Mouse (Mus musculus) left cerebral cortex, postnatal 14 days (tissue): ENCODE data around the gene Bloc1s3. TPM values are rescaled to one million over a fixed set of nuclear protein-coding genes. Genes with fewer than 3 reads are reported as not detected.

ENCODE experiments used
- DNase-seq, 2 experiments: peaks; one replicate each; pipeline ENCODE4 v3.0.0; 2021 to 2022; ENCODE audit warnings: low spot score in 2 of 2, mixed read lengths in 1 of 2
- intact Hi-C: fragments of 180-260 bp; cut with DNase I; formaldehyde crosslinking; loops from one replicate; pipeline ENCODE4 v1.15.1; 2025
- total RNA-seq, 2 experiments: library from RNA; stranded (reverse); gene quantifications; 2 replicates each; pipeline ENCODE4 v1.2.3; 2021

Gene Bloc1s3
- total RNA-seq, 2 experiments from 2014 or later, result 7.1 to 7.2 TPM

DNA sequence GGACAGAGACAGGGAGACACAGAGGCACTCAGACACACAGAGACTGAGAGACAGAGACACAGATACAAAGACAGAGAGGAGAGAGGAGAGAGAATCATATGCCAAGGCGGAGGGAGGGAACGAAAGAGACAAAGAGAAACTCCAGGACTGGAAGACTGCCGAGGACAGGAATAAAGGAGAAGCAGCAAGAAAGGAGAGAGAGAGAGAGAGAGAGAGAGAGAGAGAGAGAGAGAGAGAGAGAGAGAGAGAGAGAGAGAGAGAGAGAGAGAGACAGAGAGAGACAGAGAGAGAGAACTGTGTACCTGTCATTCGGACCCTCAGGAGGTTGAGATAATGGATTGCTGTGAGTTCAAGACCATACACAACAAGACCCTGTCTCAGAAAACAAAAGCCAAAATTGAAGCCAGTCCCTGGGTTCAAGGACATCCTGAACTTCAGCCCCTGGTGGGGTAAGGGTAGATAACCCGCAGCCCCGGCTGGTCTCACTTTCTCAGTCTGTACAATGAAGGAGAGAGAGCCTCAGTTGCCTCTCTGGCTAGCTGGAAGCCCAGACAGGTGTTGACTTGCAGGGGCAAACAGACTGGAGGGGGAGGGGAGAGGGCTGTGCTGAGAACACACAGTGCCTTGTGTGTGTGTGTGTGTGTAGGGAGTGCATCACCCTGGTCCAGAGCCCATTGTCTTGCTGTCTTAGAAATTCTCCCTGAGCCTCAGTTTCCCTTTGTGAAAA is 48.9 kb downstream of the Bloc1s3 start:
- intact Hi-C loops, result no loop called here
- no peak for DNase-seq

DNA sequence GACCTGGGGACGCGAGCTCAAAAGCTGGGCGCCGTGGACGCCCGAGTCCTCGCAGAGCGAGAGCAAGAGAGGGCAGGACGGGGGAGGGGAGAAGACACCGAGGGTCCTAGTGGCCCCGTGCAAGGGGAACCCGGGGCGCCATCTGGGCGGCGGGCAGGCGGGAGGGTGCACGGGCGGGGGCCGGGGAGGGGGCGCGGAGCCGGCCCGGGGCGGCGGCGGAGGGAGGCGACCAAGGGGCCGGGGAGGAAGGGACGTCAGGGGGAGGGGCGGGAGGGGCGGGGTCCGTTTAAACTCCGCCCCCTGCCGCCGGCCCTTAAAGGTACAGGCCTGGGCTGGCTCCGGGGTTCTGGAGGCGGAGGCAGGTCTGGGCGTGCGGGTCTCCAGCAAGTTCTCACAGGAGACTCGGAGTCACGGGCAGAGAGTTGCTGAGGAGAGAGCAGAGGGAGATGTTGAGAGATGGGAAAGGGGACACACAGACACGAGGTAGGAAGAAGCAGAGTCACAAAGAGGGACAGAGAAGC is 49.5 kb downstream of the Bloc1s3 start, which contains the start of gene Mark4:
Gene Mark4, minus strand, starts transcription at position 231 of the 521 bp plus-strand sequence.
- intact Hi-C loops, result no loop called here
- peak; percentile 62 to 78 for DNase-seq

DNA sequence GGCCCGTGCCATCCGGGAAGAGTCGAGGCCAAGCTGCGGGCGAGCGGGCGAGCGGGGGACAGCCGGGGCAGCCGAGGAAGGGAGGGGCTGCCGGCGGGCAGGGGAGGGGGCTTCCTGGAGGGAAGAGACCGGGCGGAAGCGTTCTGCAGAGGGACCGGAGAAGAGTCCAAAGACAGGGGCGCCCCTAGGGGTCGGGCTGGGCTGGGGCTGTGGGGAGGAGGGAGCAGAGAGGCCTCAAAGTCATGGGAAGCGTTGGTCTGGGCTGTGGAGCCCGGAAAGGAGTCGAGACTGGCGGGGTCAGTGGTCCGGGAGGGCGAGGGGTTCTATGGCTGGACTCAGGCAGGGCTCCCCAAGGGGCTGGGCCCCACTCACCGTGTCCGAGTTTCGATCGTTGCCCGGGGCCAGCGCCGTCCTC is 50.1 kb downstream of the Bloc1s3 start:
- peak; percentile 49 to 50 for DNase-seq
- intact Hi-C loops, result no loop called here

DNA sequence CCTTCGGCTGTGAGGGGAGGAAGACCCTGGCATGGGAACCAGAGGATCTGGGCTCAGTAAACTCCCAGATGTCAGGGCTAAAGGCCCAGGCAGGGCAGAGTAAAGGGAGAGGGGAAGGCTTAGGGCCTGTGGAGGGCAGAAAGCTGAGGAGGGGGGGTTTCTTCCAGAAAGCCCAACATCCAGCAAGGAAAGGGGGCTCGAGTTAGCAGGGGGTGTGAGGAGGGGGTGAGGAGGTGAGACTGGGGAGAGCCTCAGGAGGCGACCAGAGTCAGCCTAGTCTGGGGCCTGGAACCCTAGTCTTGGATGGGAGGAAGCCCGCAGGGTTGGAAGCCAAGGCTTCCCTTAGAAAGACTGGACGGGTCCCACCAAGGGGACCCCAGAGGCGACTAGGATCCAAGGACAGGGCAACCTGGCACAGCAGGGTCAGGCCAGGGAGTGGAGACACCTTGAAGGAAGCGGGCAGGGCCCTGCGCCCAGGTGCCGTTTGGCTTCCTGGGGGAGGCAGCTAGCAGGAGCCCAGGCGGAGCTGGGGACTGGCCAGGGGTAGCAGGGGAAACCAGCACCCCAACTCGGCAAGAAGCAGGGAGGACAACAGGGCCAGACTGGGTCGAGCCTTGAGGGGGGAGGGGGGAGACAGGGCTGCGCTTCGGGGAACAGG is 50.6 kb downstream of the Bloc1s3 start:
- DNase-seq, result no peak

DNA sequence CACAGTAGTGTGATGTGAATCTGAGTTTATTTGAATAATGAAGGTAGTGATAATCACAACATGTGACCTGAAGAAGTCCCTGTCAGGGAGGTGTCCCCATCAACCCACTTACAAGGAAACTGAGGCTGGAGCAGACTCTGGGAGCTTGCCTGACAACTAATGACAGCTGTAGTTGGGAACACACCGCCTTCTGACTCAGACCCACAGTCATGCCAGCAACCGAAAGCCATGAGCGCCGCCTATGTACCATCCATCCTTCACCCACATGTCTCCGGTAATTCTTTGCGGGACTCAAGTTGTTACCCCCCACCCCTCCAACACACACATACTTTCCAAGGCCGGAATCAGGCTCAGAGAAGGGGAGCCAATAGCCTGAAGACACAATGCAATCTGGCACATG is 51.5 kb downstream of the Bloc1s3 start:
- intact Hi-C loops, result no loop called here
- no peak for DNase-seq

More for the DNA sequence above, 50.6 kb downstream of the Bloc1s3 start:
- intact Hi-C loops, result no loop called here

DNA sequence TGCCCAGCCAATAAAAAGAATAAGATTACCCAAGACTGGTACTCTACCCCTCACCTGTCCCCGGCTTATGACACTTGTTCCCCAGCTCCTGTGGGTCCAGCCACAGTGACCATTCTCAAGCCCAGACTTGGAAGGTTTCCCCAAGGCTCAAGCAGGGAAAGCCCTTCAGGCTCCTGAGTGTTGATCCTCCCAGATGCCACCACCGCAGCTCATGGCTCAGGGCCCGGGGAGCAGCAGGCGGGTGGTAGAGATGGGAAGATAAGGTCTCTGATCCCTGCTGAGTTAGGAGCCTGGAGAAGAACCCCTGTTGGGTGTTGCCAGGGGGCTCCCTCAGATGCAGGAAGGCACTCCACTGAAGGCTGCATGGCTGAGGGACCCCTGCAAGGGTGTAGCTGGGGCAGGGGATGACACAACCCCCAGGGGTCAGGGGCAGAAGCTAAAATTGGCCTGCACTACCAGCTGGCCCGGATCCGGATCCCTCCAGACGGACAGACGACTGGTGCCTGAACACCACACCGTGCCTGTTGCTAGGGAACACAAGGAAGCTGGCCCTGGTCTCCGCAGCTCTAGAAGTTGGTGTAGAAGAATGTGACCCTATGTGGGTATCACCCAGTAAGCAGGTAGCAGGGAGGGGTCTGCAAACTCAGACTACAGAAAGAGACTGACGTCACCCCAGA is 52.2 kb downstream of the Bloc1s3 start:
- DNase-seq, result no peak
- intact Hi-C loops, result no loop called here

DNA sequence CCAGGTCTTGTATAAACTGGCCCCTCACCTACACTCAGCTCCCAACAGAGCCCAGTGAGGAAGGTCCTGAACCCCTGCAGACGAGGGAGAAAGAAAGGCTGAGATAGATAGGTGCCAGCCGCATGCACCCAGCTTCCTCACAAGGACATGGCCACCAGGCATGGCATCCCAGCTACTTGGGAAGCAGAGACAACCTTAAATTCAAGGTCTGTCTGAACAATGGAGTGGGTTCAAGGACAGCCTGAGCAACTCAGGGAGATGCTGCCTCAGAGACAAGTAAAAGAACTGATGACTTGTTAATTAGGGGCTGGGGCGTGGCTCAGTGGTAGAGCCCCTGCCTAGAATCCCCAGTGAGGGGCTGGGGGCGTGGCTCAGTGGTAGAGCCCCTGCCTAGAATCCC is 53.0 kb downstream of the Bloc1s3 start:
- intact Hi-C loops, result no loop called here
- DNase-seq, result no peak

Other genes starting within 250 kb of the Bloc1s3 start
- 10 to 100 TPM; 18.4 to 21.1 TPM for gene Vasp, start 236.6 kb downstream of the Bloc1s3 start, total RNA-seq
- gene Ppm1n, start 228.3 kb downstream of the Bloc1s3 start, total RNA-seq, result under 1 TPM in 1 of 2 experiments, not detected in 1; 0.40 TPM
- gene Rtn2, start 225.7 kb downstream of the Bloc1s3 start, total RNA-seq, result 100 to 1,000 TPM; 115 to 123 TPM
- 10 to 100 TPM in 1 of 2 experiments, 1 to 10 TPM in 1; 7.6 to 10.7 TPM for gene Fosb, start 198.3 kb downstream of the Bloc1s3 start, total RNA-seq
- 10 to 100 TPM; 42.7 to 44.0 TPM for gene Ercc1, start 163.6 kb downstream of the Bloc1s3 start, total RNA-seq
- 10 to 100 TPM; 20.6 to 20.9 TPM for gene Cd3eap, start 148.9 kb downstream of the Bloc1s3 start, total RNA-seq
- gene Ppp1r13l, start 148.6 kb downstream of the Bloc1s3 start, total RNA-seq, result 1 to 10 TPM; 6.0 to 6.7 TPM
- gene Ercc2, start 126.4 kb downstream of the Bloc1s3 start, total RNA-seq, result 10 to 100 TPM; 32.7 to 35.5 TPM
- gene Klc3, start 104.3 kb downstream of the Bloc1s3 start, total RNA-seq, result 1 to 10 TPM in 1 of 2 experiments, under 1 TPM in 1; 0.75 to 2.2 TPM
- under 1 TPM; 0.36 to 0.86 TPM for gene Ckm, start 103.6 kb downstream of the Bloc1s3 start, total RNA-seq
- gene Mark4, start 49.5 kb downstream of the Bloc1s3 start, total RNA-seq, result 10 to 100 TPM; 89.9 to 96.7 TPM
- gene Exoc3l2, start 45.0 kb downstream of the Bloc1s3 start, total RNA-seq, result under 1 TPM; 0.37 to 0.80 TPM
- 10 to 100 TPM; 17.7 to 18.1 TPM for gene Trappc6a, start within 50 bp of the Bloc1s3 start, total RNA-seq
- gene Nkpd1, start 9.5 kb upstream of the Bloc1s3 start, total RNA-seq, result 1 to 10 TPM in 1 of 2 experiments, under 1 TPM in 1; 0.68 to 1.1 TPM
- gene Ppp1r37, start 54.7 kb upstream of the Bloc1s3 start, total RNA-seq, result 10 to 100 TPM; 87.9 to 98.8 TPM
- under 1 TPM; 0.51 to 0.68 TPM for gene Zfp296, start 68.9 kb upstream of the Bloc1s3 start, total RNA-seq
- gene Gemin7, start 69.2 kb upstream of the Bloc1s3 start, total RNA-seq, result 10 to 100 TPM; 43.8 to 46.0 TPM
- 10 to 100 TPM; 84.4 to 84.6 TPM for gene Clasrp, start 96.1 kb upstream of the Bloc1s3 start, total RNA-seq
- gene Relb, start 121.1 kb upstream of the Bloc1s3 start, total RNA-seq, result 1 to 10 TPM; 6.1 to 6.3 TPM
- gene Clptm1, start 156.7 kb upstream of the Bloc1s3 start, total RNA-seq, result 100 to 1,000 TPM; 156 to 159 TPM
- not detected for gene Apoc2, start 169.6 kb upstream of the Bloc1s3 start, total RNA-seq
- gene Gm44805, start 173.1 kb upstream of the Bloc1s3 start, total RNA-seq, result not detected
- gene Apoc4, start 173.1 kb upstream of the Bloc1s3 start, total RNA-seq, result not detected
- gene Apoc1, start 184.3 kb upstream of the Bloc1s3 start, total RNA-seq, result 1 to 10 TPM; 2.2 to 3.3 TPM
- 1,000 to 10,000 TPM; 1,873 to 2,039 TPM for gene Apoe, start 190.8 kb upstream of the Bloc1s3 start, total RNA-seq
- 100 to 1,000 TPM; 104 to 120 TPM for gene Tomm40, start 207.1 kb upstream of the Bloc1s3 start, total RNA-seq
- gene Nectin2, start 242.1 kb upstream of the Bloc1s3 start, total RNA-seq, result 10 to 100 TPM; 11.6 to 15.2 TPM